Mouse (Mus musculus) spleen, adult 12 weeks (tissue): ENCODE measurements around the gene Edrf1.

Experiments
- DNase-seq: peaks from one replicate; pipeline ENCODE4 v3.0.0; 2022; ENCODE audit warnings: low spot score

Edrf1 gene

DNA sequence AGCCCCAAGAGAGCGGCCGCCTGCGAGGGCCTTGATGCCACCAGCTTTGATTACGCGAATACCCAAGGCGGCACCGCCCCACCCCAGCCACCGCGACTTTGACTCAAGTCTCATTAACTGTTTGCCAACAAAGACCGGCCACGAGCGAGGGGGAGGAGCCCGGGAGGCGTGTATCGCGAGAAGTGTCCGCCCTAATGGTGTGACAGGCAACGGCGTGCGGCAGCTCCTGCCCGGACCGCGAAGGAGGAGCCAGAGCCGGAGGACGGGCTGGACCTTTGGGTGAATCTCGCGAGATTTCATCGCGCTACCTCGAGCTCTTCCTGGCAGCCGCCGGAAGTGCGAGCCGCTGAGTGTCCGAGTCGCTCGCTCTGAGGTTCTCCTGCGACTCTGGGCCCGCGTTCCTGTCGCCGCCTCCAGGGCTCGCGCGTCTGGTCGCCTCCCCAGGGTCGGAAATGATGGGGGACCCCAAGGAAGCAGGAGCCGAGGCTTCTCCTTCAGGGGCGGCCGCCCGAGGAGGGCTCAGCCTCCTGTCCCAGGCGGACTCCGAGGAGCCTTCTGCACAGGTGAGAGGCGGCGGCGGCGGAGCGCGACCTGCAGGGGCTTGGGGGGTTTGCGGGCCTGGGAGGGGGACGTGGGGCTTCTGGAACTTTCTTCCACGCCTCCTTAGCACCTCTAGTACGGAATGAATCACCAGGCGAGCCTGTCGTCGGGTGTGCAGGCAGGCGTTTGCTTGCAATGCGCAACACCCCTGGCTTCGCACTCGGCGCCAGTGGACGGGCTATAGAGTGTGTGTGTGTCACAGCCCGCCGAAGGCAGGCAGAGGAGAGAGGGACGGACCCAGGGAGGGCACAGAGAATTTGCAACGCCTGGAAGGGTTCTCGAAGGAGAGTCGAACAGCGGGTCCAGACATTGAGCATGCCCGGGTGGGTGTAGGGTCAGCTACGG lies at the start of gene Edrf1:
Gene Edrf1 (plus strand): TSS at position 183 of the 945 bp plus-strand sequence.
- peak; percentile 98 for DNase-seq

DNA sequence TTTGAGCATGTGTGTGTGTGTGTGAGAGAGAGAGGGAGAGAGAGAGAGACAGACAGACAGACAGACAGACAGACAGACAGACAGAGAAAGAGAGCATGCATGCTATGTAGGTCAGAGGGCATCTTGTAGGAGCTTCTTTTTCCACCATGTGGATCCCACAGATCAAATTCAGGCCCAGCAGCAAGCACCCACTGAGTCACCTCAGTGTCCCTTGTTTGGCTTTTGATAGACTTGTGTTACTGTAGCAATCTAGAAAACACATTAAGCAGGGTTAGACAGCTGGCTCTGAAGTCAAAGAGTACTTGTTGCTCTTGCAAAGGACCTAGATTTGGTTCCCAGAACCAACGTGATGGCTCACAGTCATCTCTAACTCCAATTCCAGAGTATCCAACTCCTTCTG lies 45.6 kb upstream of the Edrf1 start:
- DNase-seq: no peak

DNA sequence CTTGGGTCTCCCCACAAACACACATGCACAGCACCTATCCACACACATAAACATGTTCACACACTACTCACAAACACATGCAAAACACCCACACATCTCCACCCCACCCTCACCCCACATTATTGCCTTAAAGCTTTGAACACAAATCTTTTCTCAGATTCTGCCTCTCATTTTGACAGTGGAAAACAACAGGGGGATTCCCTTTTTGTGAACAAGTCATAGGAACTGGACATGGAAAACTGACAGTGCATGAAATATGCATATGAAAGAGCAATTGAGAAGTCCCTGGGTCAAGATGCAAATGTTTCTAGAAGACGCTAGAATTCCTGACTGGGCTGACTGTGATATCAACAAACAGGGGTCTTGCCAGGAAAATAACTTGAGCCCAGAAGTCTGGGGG lies 36.8 kb upstream of the Edrf1 start:
- DNase-seq: no peak

DNA sequence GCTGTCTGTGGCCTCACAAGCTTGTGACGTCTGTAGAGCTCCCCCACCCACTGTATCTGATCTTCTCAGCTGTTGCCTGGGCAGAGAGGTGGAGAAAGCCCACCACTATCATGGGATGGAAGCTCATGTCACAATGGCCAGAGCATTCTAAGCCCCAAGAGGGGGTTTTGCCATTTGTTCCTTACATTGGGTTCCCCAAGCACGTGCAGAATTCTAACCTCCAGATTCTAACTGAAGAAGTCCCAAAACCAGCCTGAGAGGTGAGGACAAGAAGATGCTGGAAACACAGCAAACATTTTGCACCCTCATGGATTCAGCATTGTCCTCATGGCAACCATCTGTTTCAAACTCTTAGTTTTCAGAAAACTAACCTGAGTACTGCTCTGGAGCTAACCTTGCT lies 35.3 kb upstream of the Edrf1 start, which contains the start of gene Tex36:
Gene Tex36 (minus strand): TSS at position 101 of the 400 bp plus-strand sequence.
- no peak for DNase-seq

DNA sequence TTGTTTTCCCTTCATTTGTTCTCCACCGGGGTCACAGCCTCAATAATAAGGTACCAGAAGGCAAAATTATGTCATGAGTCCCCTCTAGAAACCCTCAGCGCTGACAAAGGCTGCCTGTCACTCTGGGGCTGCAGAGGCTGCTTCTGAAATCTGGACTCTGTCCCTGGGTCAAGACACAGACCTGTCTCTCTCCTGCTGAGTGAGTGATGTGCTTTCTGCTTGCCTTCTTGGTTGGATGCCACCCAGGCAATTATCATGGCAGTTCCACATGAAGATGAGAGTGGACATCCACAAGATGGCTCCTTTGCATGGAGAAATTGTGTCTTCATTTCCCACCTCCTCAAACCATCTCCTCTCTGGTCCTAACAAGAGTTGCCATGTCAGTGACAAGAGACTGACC lies 34.2 kb upstream of the Edrf1 start:
- no peak for DNase-seq

DNA sequence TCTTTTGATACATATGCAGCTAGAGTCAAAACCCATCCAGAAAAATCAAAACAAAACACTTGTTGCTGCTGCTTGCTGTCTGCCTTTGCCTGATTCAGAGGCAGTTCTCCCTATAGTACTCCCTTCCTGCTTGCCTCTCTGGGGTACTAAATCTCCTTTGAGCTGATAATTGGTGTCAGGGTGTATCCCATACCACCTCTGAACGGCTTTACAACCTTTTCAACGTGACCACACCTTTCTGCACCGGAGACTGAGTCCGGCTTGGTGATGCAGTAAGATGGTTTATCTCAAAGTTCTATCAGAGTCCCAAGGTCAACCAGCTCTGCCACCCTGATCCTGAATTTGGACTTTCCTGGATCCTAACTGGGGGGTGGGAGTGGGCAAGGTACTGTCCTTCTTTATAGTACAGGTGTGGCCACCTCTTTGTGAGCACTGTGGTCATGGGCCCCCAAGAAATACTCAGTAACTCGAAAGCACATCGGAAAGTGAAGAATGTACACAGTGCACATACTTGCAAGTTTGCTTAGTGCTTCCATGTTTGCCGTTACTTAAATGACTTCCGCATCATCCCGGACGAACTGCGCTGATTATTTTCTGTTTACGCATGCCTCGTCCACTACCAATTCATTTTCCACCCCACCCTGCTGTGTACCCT lies 32.8 kb upstream of the Edrf1 start:
- no peak for DNase-seq

DNA sequence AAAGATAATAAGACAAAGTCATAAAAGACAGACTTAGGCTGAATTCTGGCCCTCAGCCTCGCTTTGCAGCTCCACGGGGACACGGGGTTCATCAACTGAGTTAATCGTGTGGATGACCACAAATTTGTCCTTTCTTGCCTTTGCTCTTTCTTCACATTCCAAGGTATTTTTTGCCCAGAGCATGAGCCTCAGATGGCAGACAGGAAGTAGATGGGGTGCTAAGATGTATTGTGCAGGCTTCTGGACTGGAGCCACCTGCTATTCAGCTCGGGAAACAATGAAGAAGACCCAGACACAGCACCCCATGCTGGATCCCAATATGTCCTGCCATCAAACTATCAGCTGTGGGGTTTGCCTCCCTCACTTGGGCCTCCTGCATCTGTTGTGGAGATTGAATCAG lies 30.0 kb upstream of the Edrf1 start:
- DNase-seq: no peak

DNA sequence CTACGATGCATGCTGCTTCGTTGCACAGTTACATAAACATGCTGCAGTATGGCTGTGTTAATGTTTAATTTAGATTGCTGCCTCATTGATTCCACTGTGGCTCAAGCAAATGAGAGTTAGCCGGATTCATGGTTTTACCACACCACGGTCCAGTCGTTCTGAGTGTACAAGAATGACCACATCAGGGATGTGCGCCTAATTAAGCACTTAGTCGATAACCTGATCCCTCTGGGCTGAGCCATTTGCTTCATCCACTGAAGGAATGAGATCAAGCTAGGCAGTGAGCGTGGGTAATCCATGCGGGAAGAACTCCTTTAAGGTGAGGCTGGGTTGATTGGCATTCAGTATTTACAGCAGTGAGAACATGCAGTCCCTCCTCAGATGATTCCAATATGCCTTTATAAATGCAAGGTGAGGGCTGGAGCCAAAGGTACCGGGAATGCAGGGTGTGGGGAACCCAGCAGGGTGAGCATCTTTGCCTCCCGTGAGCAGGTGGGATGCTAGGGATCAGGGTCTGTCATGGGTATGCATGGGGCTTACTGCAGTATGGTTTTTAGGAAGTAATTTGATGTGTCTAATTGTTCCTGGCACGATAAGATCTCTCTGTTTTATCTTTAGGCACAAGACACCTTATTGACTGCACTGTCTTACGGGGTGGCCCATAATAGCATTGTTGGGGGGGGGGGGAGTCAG lies 29.3 kb upstream of the Edrf1 start:
- DNase-seq: no peak

DNA sequence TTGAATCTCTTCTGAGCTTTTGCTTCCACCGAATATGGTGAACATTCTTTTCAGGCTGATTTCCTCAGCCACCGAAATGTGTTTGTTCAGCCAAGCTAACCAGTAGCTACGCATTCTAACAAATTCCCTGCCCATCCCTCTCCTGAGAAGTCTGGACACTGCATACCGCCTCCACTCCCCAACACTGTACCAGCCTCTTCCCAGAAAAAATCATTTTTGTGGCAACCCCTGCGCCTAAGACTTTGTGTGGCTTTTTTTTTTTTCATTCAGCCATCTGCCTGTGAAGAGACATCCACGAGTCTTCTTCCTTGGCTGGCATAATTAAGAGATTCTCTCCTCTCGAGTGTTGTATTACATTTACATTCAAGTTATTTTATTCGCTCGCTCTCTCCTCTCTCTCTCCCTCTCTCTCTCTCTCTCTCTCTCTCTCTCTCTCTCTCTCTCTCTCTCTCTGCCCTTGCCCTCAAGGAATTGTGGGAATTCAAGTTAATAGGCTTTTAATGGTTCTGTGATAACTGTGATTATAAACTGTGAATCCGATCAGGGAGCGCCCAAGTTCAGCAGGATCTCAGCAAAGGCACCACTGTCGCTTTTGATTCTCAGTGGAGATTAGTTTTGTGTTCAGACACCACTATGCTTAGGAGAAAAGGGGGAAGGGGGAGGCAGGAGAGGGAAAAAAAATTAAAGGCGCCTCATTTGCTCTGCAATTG lies 28.6 kb upstream of the Edrf1 start:
- no peak for DNase-seq

DNA sequence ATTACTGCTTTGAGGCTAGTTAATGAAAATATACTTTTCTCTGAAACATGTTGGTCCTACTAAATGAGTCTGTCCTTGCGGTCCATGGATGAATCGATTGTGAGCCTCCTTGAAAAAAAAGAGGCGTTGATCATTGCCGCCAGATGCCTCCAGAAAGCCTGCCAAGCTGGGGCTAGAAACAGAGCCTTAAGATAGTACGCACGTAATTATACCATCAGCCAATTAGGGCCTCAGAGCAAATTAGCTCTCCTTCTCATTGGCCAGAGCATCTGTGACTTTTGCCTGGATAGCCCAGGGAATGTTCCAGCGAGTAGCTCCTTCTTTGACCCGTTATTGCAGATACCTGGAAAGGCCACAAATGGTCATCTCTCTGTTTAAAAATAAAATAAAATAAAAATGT lies 27.8 kb upstream of the Edrf1 start:
- DNase-seq: no peak

DNA sequence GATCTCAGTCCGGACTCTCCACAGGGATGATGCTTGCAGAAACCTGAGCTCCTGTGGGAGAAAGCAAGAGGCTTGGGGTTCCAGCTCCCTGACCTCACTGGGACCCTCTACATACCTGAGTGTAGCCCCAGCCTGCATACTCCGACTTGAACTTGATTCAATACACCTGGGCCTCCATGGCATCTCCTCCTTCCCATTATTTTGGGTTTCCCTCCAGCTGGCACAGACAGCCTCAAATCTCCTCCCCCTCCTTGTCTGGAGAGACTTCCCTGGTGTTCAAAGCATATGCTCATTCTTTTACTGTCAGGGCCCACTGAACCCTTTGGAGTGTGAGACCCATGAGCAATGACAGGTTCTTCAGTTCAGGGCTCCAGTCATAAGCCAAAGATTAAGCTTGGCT lies 24.4 kb upstream of the Edrf1 start:
- no peak for DNase-seq

DNA sequence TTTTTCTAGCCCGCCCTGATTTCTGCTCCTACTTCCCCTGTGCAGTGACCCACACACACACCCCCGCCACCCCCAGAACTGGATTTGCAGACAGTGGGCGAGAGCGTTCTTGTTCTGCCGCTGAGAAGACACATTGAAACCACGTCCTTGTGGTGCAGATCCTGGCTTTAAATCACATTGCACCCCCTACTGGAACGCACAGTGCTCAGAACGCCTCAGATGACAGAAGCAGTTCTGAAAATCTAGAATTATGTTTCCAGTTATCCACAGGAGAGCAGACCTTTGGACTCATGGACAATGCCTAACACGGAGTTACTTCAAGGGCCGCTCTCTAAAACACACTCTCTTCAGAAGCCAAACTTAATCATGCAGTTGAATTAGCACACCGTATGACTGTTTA lies 16.6 kb upstream of the Edrf1 start:
- no peak for DNase-seq

DNA sequence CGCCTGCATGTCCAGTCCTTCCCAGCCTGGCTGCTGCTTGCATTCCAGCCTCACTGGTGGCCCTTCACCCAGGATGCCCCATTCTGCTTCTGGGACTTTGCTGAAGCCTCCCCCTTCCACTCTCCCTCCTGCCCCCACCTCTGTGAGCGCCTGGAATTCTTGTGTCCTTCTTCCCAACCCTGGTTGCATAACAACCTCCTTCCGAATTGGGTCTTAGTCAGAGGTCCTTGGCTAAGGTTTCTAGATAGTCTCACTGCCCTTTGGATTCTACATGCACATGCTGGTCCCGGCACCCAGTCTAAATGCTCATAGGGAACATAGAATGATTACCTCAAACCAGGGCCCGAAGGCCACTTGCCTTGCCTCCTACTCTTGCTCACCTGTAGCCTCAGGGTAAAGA lies 14.1 kb upstream of the Edrf1 start:
- DNase-seq: no peak

DNA sequence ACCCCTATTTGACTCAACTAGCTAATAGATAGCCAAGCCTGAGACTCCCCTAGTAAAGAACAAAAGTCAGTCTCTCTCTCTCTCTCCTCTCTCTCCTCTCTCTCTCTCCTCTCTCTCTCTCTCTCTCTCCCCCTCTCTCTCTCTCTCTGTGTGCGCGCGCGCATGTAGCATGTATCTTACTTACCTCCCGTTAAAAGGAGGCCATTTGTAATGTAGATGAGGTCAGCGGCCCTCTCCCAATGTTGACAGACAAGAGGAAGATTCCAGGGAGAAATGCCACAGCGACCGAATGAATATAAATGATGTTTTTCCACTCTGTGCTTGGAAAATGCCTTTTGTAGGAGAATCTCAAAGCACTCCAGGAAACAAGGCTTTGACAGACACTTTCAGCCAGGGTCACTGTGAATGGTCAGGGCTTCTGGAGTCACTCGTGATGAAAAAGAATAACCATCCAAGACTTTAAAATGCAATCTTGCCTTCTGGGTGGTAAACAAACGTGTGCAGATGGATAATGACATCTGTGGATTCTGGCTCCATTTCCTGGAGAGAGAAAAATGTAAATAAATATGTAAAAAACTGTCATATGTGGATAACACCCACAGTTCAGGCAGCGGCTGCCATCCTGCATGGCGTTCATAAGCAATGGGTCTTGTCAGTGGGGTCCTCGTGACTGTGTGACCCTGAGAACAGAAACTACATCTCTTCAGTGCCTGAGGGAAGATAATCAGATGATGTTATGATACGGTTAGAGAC lies 10.0 kb upstream of the Edrf1 start:
- DNase-seq: no peak

DNA sequence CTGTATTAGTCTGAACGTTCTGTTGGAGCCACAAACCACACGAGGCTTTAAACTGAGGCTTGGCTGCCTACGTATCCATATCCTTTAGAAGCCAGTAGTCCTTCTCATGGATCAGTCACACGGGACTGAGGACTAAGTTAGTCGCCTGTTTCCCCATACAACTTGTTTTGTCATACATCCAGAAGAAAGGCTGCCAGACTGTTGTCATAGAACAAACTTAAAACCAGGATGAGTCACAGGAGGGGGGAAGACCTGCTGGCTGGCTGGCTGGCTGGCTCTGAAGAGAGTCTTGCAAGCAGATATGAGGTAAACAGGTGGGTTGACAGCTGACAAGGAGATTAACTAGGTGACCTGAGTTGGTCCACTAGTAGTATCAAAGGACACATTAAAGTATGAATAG lies 6.5 kb upstream of the Edrf1 start:
- DNase-seq: no peak

DNA sequence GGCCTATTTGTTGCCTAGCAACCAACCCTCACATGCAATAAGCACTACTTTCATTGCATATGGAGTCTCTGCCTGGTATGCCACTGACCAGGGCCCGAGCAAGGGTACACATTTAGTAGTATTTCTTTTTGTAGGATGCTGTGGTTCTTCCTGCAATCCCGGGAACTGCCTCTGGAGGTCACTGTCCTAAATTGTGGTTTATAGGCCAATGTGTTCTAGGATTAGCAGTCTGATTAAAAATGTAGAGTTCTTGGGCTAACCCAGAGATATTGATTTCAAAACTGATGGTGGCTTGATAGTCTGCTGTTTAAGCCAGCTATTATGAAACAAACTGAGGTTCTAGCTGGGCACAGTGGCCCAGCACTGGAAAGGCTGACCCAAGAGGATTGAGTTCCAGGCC lies 4.9 kb upstream of the Edrf1 start:
- DNase-seq: peak; percentile 44

DNA sequence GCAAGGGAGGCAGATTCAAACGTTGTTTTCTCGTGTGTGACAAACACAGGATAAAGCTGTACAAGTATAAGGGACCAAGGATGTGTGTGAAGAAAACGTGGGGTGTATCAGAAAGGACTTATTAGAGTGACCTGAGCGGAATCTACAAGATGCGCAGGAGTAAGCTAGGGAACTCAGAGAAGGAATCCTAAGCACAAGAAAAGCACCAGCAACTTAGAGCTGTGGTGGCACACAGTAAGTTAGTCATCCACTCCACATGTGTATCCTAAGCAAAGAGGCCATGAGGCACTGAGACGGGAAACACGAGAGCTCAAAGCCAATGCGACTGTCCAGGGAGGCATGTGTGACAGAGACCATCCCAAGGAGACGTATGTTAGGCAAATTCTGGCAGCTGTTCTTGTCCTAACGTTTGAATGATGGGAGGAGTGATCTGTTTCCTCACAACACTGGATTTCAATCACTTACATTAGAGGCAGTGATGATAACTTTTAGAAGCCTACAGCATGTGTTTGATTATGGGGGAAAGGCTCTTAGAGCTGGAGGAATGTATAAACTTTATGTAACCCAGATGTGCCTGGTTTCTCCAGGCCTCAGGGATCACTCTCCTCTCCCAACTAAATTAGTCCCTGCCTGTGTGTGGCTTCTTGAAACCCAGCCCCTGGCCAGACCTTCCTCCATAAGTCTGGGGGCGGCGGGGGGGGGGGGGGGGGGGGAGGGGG lies 2.3 kb upstream of the Edrf1 start:
- DNase-seq: no peak

DNA sequence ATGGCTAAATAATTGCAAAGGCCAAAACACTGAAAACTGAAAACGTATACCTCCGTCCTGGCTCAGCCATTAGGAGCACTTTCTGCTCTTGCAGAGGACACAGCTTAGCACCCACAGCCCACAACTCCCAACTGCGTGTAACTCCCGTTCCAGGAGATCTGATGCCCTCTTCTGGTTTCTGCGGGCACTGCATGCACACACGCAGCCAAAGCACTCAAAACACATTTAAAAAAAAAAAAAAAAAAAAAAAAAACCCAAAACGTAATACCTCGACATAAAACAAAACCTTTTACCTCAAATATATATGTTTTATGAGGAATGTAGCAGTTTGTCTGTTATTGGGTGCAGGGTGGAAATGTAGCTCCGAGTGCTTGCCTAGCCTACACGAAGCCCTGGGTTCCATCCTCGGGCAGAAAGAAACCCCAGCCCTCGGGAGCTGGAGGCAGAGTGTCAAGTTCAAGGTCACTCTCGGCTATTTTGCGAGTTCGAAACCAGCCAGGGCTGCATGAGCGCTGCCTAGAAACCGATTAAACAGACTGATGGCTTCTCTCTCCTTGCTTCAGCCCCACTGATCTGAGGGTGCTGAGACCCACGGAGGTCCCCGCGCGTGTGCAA lies 498 bp upstream of the Edrf1 start:
- peak; percentile 72 for DNase-seq

DNA sequence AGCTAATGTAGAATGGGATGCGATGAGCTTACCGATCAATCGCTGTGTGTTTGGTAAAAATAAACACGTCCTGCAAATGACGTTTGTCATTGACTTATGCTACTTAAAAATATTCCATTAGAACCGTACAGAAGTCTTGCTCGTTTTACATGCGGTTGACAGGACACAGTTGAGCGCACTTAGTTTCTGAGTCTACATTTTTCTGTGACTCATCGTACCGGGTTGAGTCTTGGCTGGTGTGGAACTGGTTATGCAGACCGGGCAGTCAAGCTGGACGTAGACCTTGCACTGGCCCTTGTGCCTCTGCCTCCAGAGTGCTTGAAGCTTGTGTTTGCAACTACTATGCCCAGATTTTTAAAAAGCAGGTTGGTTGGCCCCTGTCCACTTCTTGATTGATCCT lies 963 bp downstream of the Edrf1 start:
- no peak for DNase-seq

DNA sequence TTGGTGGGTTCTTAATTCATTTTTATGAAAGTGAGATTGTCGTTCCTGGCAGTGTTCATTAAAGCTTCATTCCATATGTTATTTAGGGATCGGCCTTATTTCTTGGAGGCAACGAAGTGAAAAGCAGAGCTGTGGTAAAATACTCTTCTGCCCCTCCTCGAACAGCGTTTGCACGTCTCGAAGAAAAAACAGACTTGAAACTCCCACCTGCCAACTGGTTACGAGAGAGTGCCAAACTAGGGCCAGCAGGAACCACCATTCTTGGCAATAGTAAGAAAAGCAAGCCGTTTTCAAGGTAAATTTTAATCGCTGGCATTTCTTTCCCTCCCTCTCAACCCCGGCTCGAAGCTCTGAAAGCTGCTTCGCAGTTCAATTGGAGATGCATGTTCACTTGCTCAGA lies 1.5 kb downstream of the Edrf1 start:
- no peak for DNase-seq
